ENCODE assay signal across 10 mouse cellular contexts in genomic region chr9:36894242-36894641, GRCm38 (mm10).
"Had no signal": no experiment of that assay in that cellular context is flagged by ENCODE, and none has a peak within 500 bp of the region (broad histone marks: within the 10 kb centered on the region; RNA-seq: fewer than 3 reads in every experiment).

No protein-coding gene starts in this region.

- H3K4me1 ChIP-seq: midbrain, embryonic 12.5 days; midbrain, embryonic 15.5 days; neural tube, embryonic 12.5 days; neural tube, embryonic 15.5 days had no signal

- H3K4me3 ChIP-seq: midbrain, embryonic 12.5 days; midbrain, embryonic 15.5 days; neural tube, embryonic 12.5 days; neural tube, embryonic 15.5 days had no signal

- H3K27me3 ChIP-seq: midbrain, embryonic 12.5 days; midbrain, embryonic 15.5 days; neural tube, embryonic 12.5 days; neural tube, embryonic 15.5 days had no signal

- H3K27ac ChIP-seq: kidney, postnatal 0 days; liver, embryonic 14.5 days; macrophage; midbrain, embryonic 12.5 days; midbrain, embryonic 15.5 days; neural tube, embryonic 12.5 days; neural tube, embryonic 15.5 days; stomach, postnatal 0 days had no signal

- DNase-seq: thymus, adult 18-20 months; thymus, postnatal 36 days had no signal

- H3K36me3 ChIP-seq: midbrain, embryonic 15.5 days had no signal
